Mouse (Mus musculus) lung, postnatal 0 days (tissue): ENCODE measurements around the gene Tmem150a.

Source experiments
- CTCF ChIP-seq: IDR thresholded peaks from 2 replicates; pipeline ENCODE4 v1.5.1; 2016; ENCODE audit warnings: antibody characterized with exemption, mild to moderate bottlenecking
- EP300 ChIP-seq: IDR thresholded peaks from 2 replicates; pipeline ENCODE4 v1.6.1; 2016; ENCODE audit warnings: antibody characterized with exemption, mild to moderate bottlenecking, control low read depth

DNA sequence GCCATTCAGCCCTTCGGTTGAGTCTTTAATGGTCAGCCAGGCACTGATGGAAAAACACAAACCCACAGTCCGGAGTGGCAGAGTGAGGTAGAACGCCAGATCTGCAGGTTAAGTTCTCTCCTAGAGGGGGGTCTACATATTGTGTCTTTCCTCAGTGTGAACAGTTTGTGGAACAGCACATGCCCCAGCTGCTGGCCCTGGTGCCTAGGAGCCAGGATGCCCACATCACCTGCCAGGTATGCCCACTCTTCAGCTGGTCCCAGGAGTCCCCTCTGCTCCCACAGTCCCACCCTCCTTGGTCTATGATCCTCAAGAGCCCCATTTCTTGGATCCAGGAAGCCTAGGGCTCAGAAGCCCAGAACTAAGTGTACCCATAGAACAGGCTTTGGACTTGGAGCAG is 43.0 kb upstream of the Tmem150a start:
- TF ChIP-seq CTCF (no peak), EP300 (no peak)
